ENCODE assay signal across 1 mouse cellular context in the genomic region with DNA sequence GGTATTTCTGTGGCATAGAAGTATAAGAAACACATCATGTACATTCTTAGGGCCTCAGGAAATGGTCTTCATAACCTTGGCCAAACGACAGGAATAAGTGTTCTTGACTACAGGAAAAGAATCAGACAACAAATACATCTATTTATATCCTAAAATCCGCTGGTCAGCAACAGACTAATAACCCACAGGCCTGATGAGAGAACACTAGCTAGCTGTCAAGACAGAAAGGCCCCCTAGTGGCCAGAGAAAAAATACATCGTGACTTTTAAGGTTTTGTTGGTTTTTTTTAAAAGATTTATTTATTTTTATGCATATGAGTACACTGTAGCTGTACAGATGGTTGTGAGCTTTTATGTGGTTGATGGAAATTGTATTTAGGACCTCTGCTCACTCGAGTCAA.
TF ChIP-seq lines count a peak whose summit lies in the region.

No protein-coding gene starts in this region.

TF ChIP-seq in MEL, 35 proteins besides CTCF, POLR2A, EP300 and RAD21 (continued from another document):
- no peak for TF ChIP-seq ELF1 (IDR thresholded peaks at IDR 0.05; ENCODE audit: low read depth, low read length)
- TF ChIP-seq MEF2A (IDR thresholded peaks at IDR 0.05; ENCODE audit: extremely low read depth, insufficient replicate concordance, low read depth, low read length, poor library complexity, severe bottlenecking), result no peak
- no peak for TF ChIP-seq ZMIZ1 (IDR thresholded peaks at IDR 0.05; ENCODE audit: low read depth, low read length)
- peak; percentile 41 for TF ChIP-seq SMC3 (IDR thresholded peaks at IDR 0.05; ENCODE audit: low read depth, low read length)
- TF ChIP-seq MAFK (IDR thresholded peaks at IDR 0.05; ENCODE audit: borderline replicate concordance, low read depth, low read length), result no peak
- TF ChIP-seq ZC3H11A (IDR thresholded peaks at IDR 0.05; ENCODE audit: low read depth, low read length), result no peak
TF ChIP-seq in MEL: peak in this region for 2.
